Mouse (Mus musculus) MEL (cell line): ENCODE results near the gene Aspscr1.

Experiments
- CHD2 ChIP-seq: IDR thresholded peaks from 2 replicates; pipeline ENCODE4 v1.6.1; 2011; ENCODE audit warnings: low read length, improper control_type of control experiment
- CTCF ChIP-seq, 3 experiments: IDR thresholded peaks in 2 of 3; conservative IDR thresholded peaks in 1 of 3; 2 replicates each; pipeline ENCODE4 v1.5.1; 2011 to 2012; ENCODE audit warnings: low read length in 3 of 3, low read depth in 2 of 3, mild to moderate bottlenecking in 2 of 3, improper control_type of control experiment in 1 of 3, inconsistent platforms in 1 of 3, mixed read lengths in 1 of 3, moderate library complexity in 1 of 3; ENCODE audit not compliant: control insufficient read depth in 1 of 3, insufficient read depth in 1 of 3, poor library complexity in 1 of 3, severe bottlenecking in 1 of 3
- E2F4 ChIP-seq: IDR thresholded peaks from 2 replicates; pipeline ENCODE4 v1.6.1; 2011; ENCODE audit warnings: low read depth, low read length, improper control_type of control experiment, borderline replicate concordance
- ELF1 ChIP-seq: IDR thresholded peaks from 2 replicates; pipeline ENCODE4 v1.6.1; 2014; ENCODE audit warnings: low read depth, mild to moderate bottlenecking, inconsistent platforms, low read length, improper control_type of control experiment, moderate library complexity
- EP300 ChIP-seq, 2 experiments: IDR thresholded peaks; 2 replicates each; pipeline ENCODE4 v1.6.1; 2011; ENCODE audit warnings: improper control_type of control experiment in 2 of 2, low read length in 2 of 2, low read depth in 1 of 2, mild to moderate bottlenecking in 1 of 2
- ETS1 ChIP-seq: IDR thresholded peaks from 2 replicates; pipeline ENCODE4 v1.6.1; 2012; ENCODE audit warnings: low read depth, mild to moderate bottlenecking, inconsistent platforms, low read length, improper control_type of control experiment, moderate library complexity
- MAX ChIP-seq: IDR thresholded peaks from 2 replicates; pipeline ENCODE4 v1.6.1; 2011; ENCODE audit warnings: low read length, improper control_type of control experiment
- POLR2A ChIP-seq, 2 experiments: IDR thresholded peaks; 2 replicates each; pipeline ENCODE4 v1.6.1; 2011 to 2012; ENCODE audit warnings: low read length in 2 of 2, mild to moderate bottlenecking in 2 of 2, control low read depth in 1 of 2, improper control_type of control experiment in 1 of 2, low read depth in 1 of 2, moderate library complexity in 1 of 2; ENCODE audit not compliant: control insufficient read depth in 1 of 2, insufficient read depth in 1 of 2, poor library complexity in 1 of 2
- RCOR1 ChIP-seq: IDR thresholded peaks from 2 replicates; pipeline ENCODE4 v1.6.1; 2012; ENCODE audit warnings: low read depth, mild to moderate bottlenecking, inconsistent platforms, low read length, improper control_type of control experiment
- TAL1 ChIP-seq: IDR thresholded peaks from 2 replicates; pipeline ENCODE4 v1.6.1; 2012; ENCODE audit warnings: mild to moderate bottlenecking, inconsistent platforms, low read length, moderate library complexity, mixed read lengths

GRCm38 (mm10) chr11:120703696-120704454 is 31.1 kb downstream of the Aspscr1 start:
- TF ChIP-seq EP300 (IDR thresholded peaks at IDR 0.05; ENCODE audit: low read depth in 1 of 2, low read length in 2 of 2) (no peak), CTCF (IDR thresholded peaks at IDR 0.05 in 2 of 3, conservative IDR thresholded peaks at IDR 0.05 in 1 of 3; ENCODE audit: control insufficient read depth in 1 of 3, insufficient read depth in 1 of 3, low read depth in 2 of 3, low read length in 3 of 3, poor library complexity in 1 of 3, severe bottlenecking in 1 of 3) (no peak), ELF1 (no peak), E2F4 (no peak), RCOR1 (no peak), POLR2A (IDR thresholded peaks at IDR 0.05; ENCODE audit: control insufficient read depth in 1 of 2, insufficient read depth in 1 of 2, low read depth in 1 of 2, low read length in 2 of 2, poor library complexity in 1 of 2) (no peak), TAL1 (no peak), ETS1 (no peak), MAX (no peak), CHD2 (no peak)
